ENCODE assay signal across 14 mouse cellular contexts in genomic region chr9:43093803-43094202, GRCm38 (mm10). TPM values are rescaled to one million over a fixed set of nuclear protein-coding genes. Genes with fewer than 3 reads are reported as not detected.
A peak's percentile ranks its signal among the peaks of the same experiment; 100 is the strongest.
DNase-seq lines count a peak whose midpoint lies in the region; ATAC-seq and TF ChIP-seq lines count a peak whose summit lies in the region.
"Had no signal": no experiment of that assay in that cellular context is flagged by ENCODE, and none has a peak within 500 bp of the region (broad histone marks: within the 10 kb centered on the region; RNA-seq: fewer than 3 reads in every experiment).

No protein-coding gene starts in this region.

- peak; percentile 67 for DNase-seq in embryonic facial prominence, embryonic 14.5 days (ENCODE audit: low spot score)
- no peak for DNase-seq in embryonic facial prominence, embryonic 10.5 days (ENCODE audit: low spot score)
- DNase-seq in kidney, adult 2 months: peak; percentile 71
- no peak for DNase-seq in kidney, postnatal 4 days
- peak; percentile 33 for DNase-seq in right cerebral cortex, adult 18-20 months
- no peak for DNase-seq in right cerebral cortex, postnatal 10 days (ENCODE audit: low spot score in 2 of 2)
- no peak for DNase-seq in spleen, postnatal 36 days (ENCODE audit: low spot score in 2 of 2)
- DNase-seq in embryo, embryonic 10.5 days (ENCODE audit: low spot score): no peak
- DNase-seq: adrenal gland, postnatal 10 days; B cell, adult 2 months; left cerebral cortex, postnatal 4 days had no signal

- ATAC-seq in embryonic facial prominence, embryonic 14.5 days (ENCODE audit: low read depth): no peak
- ATAC-seq: forebrain, embryonic 16.5 days; Patski had no signal

- peaks cover 16% of the 10 kb centered on the region; the same call in 1 of the 2 replicates for H3K4me1 ChIP-seq in embryonic facial prominence, embryonic 14.5 days (ENCODE audit: control insufficient read depth, insufficient read depth, low read length)
- H3K4me1 ChIP-seq in embryonic facial prominence, embryonic 10.5 days: no peaks in the 10 kb centered on the region; the same call in 1 of the 2 replicates
- peaks cover 28% of the 10 kb centered on the region for H3K4me1 ChIP-seq in kidney, adult 2 months (ENCODE audit: control insufficient read depth, insufficient read depth, low read length)

- TF ChIP-seq CTCF in kidney, adult 2 months (conservative IDR thresholded peaks at IDR 0.05; ENCODE audit: insufficient read depth, insufficient read length, low read depth, low read length): no peak

- H3K9ac ChIP-seq in embryonic facial prominence, embryonic 14.5 days (ENCODE audit: low read depth, low read length): no peak overlapping the region

- no peak overlapping the region for H3K4me3 ChIP-seq in embryonic facial prominence, embryonic 14.5 days (ENCODE audit: low read depth, low read length)
- H3K4me3 ChIP-seq in embryonic facial prominence, embryonic 10.5 days: no peak overlapping the region
- no peak overlapping the region for H3K4me3 ChIP-seq in kidney, adult 2 months (ENCODE audit: insufficient read depth, low read depth, low read length)
- H3K4me3 ChIP-seq: hindbrain, embryonic 10.5 days had no signal

- 51% methylated on average over 3 of the region's 3 CpGs for WGBS in embryonic facial prominence, embryonic 14.5 days
- WGBS in embryonic facial prominence, embryonic 10.5 days: 90% methylated on average over 3 of the region's 3 CpGs
- WGBS in kidney, adult 2 months: 26% methylated on average over 3 of the region's 3 CpGs

- H3K4me2 ChIP-seq in embryonic facial prominence, embryonic 14.5 days (ENCODE audit: low read depth, low read length): no peak overlapping the region

- H3K36me3 ChIP-seq in embryonic facial prominence, embryonic 14.5 days (ENCODE audit: control insufficient read depth, insufficient read depth, low read length): no peaks in the 10 kb centered on the region
- H3K36me3 ChIP-seq in embryonic facial prominence, embryonic 10.5 days (replicated peaks): peaks cover 4% of the 10 kb centered on the region
- no peaks in the 10 kb centered on the region for H3K36me3 ChIP-seq in kidney, adult 2 months (ENCODE audit: control insufficient read depth, insufficient read depth, low read length)

- H3K27me3 ChIP-seq in embryonic facial prominence, embryonic 14.5 days (replicated peaks; ENCODE audit: control insufficient read depth, insufficient read depth, low read length): no peaks in the 10 kb centered on the region
- no peaks in the 10 kb centered on the region for H3K27me3 ChIP-seq in embryonic facial prominence, embryonic 10.5 days (replicated peaks; ENCODE audit: low read depth, poor library complexity, severe bottlenecking)
- no peaks in the 10 kb centered on the region for H3K27me3 ChIP-seq in kidney, adult 2 months (replicated peaks; ENCODE audit: control insufficient read depth, insufficient read depth, low read length)
- H3K27me3 ChIP-seq: Patski had no signal

- no peak for TF ChIP-seq POLR2A in kidney, adult 2 months (IDR thresholded peaks at IDR 0.05; ENCODE audit: low read depth, low read length)

- H3K9me3 ChIP-seq in embryonic facial prominence, embryonic 14.5 days (ENCODE audit: control insufficient read depth, low read length): no peaks in the 10 kb centered on the region
- H3K9me3 ChIP-seq in embryonic facial prominence, embryonic 10.5 days: no peaks in the 10 kb centered on the region
- H3K9me3 ChIP-seq: hindbrain, embryonic 10.5 days had no signal

- no peak overlapping the region for H3K27ac ChIP-seq in embryonic facial prominence, embryonic 14.5 days (replicated peaks; ENCODE audit: low read depth, low read length)
- H3K27ac ChIP-seq in embryonic facial prominence, embryonic 10.5 days (replicated peaks): no peak overlapping the region
- H3K27ac ChIP-seq in kidney, adult 2 months (ENCODE audit: insufficient read depth, low read depth, low read length): no peak overlapping the region
- H3K27ac ChIP-seq: hindbrain, embryonic 10.5 days had no signal

RNA-seq across cellular contexts. Expression of gene Arhgef12, which starts 13.2 kb away (rescaled TPM):
- polyA plus RNA-seq in embryonic facial prominence, embryonic 14.5 days (2014; fragmentation: Nextera tagmentation; extraction: Ambion mirVana): 14.0 and 15.5 TPM in 2 replicates
- polyA plus RNA-seq in embryonic facial prominence, embryonic 10.5 days (2016; fragmentation: Nextera tagmentation; extraction: Ambion mirVana): 9.1 and 9.3 TPM in 2 replicates
- polyA plus RNA-seq in kidney, adult 2 months (2012; rRNA removed): 47.6 and 48.0 TPM in 2 replicates

RNA-seq across cellular contexts. Expression of gene Tmem136, which starts 22.6 kb away (rescaled TPM):
- 5.7 and 7.8 TPM in 2 replicates for polyA plus RNA-seq in embryonic facial prominence, embryonic 14.5 days (2014; fragmentation: Nextera tagmentation; extraction: Ambion mirVana)
- polyA plus RNA-seq in embryonic facial prominence, embryonic 10.5 days (2016; fragmentation: Nextera tagmentation; extraction: Ambion mirVana): 11.8 and 12.0 TPM in 2 replicates
- polyA plus RNA-seq in kidney, adult 2 months (2012; rRNA removed): 12.4 and 13.2 TPM in 2 replicates

Comparison
In these comparisons a context has a peak if more than half of its experiments do, and no peak if none do; other contexts are left out.
1. DNase-seq: peak in embryonic facial prominence, embryonic 14.5 days (single experiment), kidney, adult 2 months (single experiment) and right cerebral cortex, adult 18-20 months (single experiment); none in embryonic facial prominence, embryonic 10.5 days (single experiment), kidney, postnatal 4 days (0 of 2), right cerebral cortex, postnatal 10 days (0 of 2), spleen, postnatal 36 days (0 of 2) and embryo, embryonic 10.5 days (single experiment).